Mouse (Mus musculus): ENCODE measurements around the gene Emc4. TPM values are rescaled to one million over a fixed set of nuclear protein-coding genes. Genes with fewer than 3 reads are reported as not detected.

Emc4 gene
- total and polyA plus RNA-seq, 2 experiments from 2014 or later = 92.5 to 216 TPM

DNA sequence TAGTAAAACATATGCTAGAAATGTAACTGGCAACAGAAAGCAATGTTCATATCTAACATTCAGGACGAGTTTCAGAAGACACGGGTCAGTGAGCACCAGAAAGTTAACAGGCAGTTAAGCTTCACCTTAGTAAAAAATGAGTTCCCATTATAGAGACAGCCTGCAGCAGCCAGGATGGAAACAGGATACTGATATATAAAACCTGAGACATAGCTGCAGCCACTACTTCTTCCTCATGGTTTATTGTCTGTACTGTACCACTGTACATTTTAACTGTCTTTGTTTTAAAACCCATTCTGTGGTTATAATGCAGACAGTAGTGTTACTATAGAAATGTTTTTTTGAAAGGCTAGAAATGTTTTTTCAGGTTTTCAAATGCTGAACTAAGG, 7.1 kb downstream of the Emc4 start:
- Histone ChIP-seq H3K36me3 (ENCODE audit: insufficient read depth) (peaks cover 69% of the 10 kb centered on the region), H3K9me3 (ENCODE audit: low read length) (no peaks in the 10 kb centered on the region), H3K27me3 (ENCODE audit: insufficient read depth, low read length) (no peaks in the 10 kb centered on the region), H3K4me1 (ENCODE audit: insufficient read depth) (no peaks in the 10 kb centered on the region), H3K9ac (no peak overlapping the region), H3K27ac (ENCODE audit: low read depth, low read length) (no peak overlapping the region), H3K4me3 (ENCODE audit: low read depth, low read length) (no peak overlapping the region), H3K4me2 (ENCODE audit: low read depth) (no peak overlapping the region)
- ATAC-seq = no peak
- WGBS = 85% methylated on average over 2 of the region's 2 CpGs
- TF ChIP-seq CTCF (IDR thresholded peaks at IDR 0.05; ENCODE audit: low read depth) = no peak
- no peak for DNase-seq

GRCm38 (mm10) chr2:112360012-112360780, 7.6 kb downstream of the Emc4 start:
- ATAC-seq (no peak), DNase-seq (no peak)
- Histone ChIP-seq H3K36me3 (ENCODE audit: insufficient read depth) (peaks cover 70% of the 10 kb centered on the region), H3K9ac (no peak overlapping the region), H3K4me1 (ENCODE audit: insufficient read depth) (no peaks in the 10 kb centered on the region), H3K27ac (ENCODE audit: low read depth, low read length) (no peak overlapping the region), H3K4me3 (ENCODE audit: low read depth, low read length) (no peak overlapping the region), H3K27me3 (ENCODE audit: insufficient read depth, low read length) (no peaks in the 10 kb centered on the region), H3K4me2 (ENCODE audit: low read depth) (no peak overlapping the region), H3K9me3 (ENCODE audit: low read length) (no peaks in the 10 kb centered on the region)
- WGBS = 87% methylated on average over 12 of the region's 12 CpGs
- TF ChIP-seq CTCF (IDR thresholded peaks at IDR 0.05; ENCODE audit: low read depth) = no peak

GRCm38 (mm10) chr2:112359611-112360010, 8.2 kb downstream of the Emc4 start:
- DNase-seq (no peak), ATAC-seq (no peak)
- H3K27me3 ChIP-seq (ENCODE audit: insufficient read depth, low read length) = no peaks in the 10 kb centered on the region
- H3K9me3 ChIP-seq (ENCODE audit: low read length) = no peaks in the 10 kb centered on the region
- no peak overlapping the region for H3K4me3 ChIP-seq (ENCODE audit: low read depth, low read length)
- no peak overlapping the region for H3K27ac ChIP-seq (ENCODE audit: low read depth, low read length)
- H3K4me2 ChIP-seq (ENCODE audit: low read depth) = no peak overlapping the region
- 53% methylated on average over 2 of the region's 2 CpGs for WGBS
- H3K9ac ChIP-seq = no peak overlapping the region
- H3K36me3 ChIP-seq (ENCODE audit: insufficient read depth) = peaks cover 75% of the 10 kb centered on the region
- no peak for TF ChIP-seq CTCF (IDR thresholded peaks at IDR 0.05; ENCODE audit: low read depth)
- no peaks in the 10 kb centered on the region for H3K4me1 ChIP-seq (ENCODE audit: insufficient read depth)

GRCm38 (mm10) chr2:112353685-112354455, 14.0 kb downstream of the Emc4 start:
- DNase-seq = no peak
- H3K4me3 ChIP-seq (ENCODE audit: low read depth, low read length) = no peak overlapping the region
- ATAC-seq = no peak
- TF ChIP-seq CTCF (IDR thresholded peaks at IDR 0.05; ENCODE audit: low read depth) = no peak
- 90% methylated on average over 7 of the region's 7 CpGs for WGBS
- no peaks in the 10 kb centered on the region for H3K4me1 ChIP-seq (ENCODE audit: insufficient read depth)
- no peaks in the 10 kb centered on the region for H3K9me3 ChIP-seq (ENCODE audit: low read length)
- no peak overlapping the region for H3K4me2 ChIP-seq (ENCODE audit: low read depth)
- peaks cover 79% of the 10 kb centered on the region for H3K36me3 ChIP-seq (ENCODE audit: insufficient read depth)
- H3K9ac ChIP-seq = no peak overlapping the region
- H3K27me3 ChIP-seq (ENCODE audit: insufficient read depth, low read length) = no peaks in the 10 kb centered on the region
- no peak overlapping the region for H3K27ac ChIP-seq (ENCODE audit: low read depth, low read length)

DNA sequence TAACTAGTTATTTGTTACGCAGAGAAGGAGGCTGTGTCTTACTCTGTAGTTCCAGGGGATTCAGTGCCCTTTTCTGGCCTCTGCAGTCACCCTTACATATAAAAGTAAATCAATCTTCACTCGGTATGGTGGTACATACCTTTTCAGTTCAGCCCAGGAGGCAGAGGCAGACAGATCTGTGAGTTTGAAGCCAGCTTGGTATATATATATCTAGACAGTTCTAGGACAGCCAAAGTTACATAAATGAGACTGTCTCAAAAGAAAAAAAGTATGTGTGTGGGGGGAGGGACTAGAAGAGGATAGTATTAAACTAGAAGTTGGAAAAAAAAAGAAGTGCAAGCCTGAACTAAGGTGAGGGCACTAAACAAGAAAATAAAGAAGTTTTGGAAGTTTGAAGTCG, 19.6 kb downstream of the Emc4 start:
- Histone ChIP-seq H3K4me1 (ENCODE audit: insufficient read depth) (no peaks in the 10 kb centered on the region), H3K4me3 (ENCODE audit: low read depth, low read length) (no peak overlapping the region), H3K9me3 (ENCODE audit: low read length) (no peaks in the 10 kb centered on the region), H3K4me2 (ENCODE audit: low read depth) (no peak overlapping the region), H3K27me3 (ENCODE audit: insufficient read depth, low read length) (no peaks in the 10 kb centered on the region), H3K36me3 (ENCODE audit: insufficient read depth) (peaks cover 55% of the 10 kb centered on the region), H3K9ac (no peak overlapping the region), H3K27ac (ENCODE audit: low read depth, low read length) (no peak overlapping the region)
- no peak for ATAC-seq
- DNase-seq = no peak
- TF ChIP-seq CTCF (IDR thresholded peaks at IDR 0.05; ENCODE audit: low read depth) = no peak
- 87% methylated on average over 3 of the region's 3 CpGs for WGBS

DNA sequence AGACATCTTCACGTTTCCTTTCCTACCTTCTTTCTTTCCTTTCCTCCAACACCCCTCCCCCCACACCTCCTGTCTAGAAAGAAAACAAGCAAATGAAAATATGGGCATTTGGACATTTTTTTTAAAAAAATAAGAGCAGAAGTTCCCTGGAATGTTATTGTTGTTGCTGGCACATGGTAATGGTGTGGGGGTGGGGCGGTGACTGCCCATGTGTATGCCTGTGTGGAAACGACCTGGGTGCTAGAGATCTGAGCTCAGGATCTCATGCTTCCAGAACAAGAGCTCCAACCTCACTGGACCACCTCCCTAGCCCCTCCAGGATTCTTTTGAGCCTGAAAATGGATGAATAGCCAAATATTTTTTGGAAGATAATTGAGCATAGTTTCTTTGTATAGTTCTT, 26.7 kb downstream of the Emc4 start:
- Histone ChIP-seq H3K27me3 (ENCODE audit: insufficient read depth, low read length) (no peaks in the 10 kb centered on the region), H3K36me3 (ENCODE audit: insufficient read depth) (peaks cover 44% of the 10 kb centered on the region), H3K9ac (no peak overlapping the region), H3K27ac (ENCODE audit: low read depth, low read length) (no peak overlapping the region), H3K4me3 (ENCODE audit: low read depth, low read length) (no peak overlapping the region), H3K4me1 (ENCODE audit: insufficient read depth) (no peaks in the 10 kb centered on the region), H3K9me3 (ENCODE audit: low read length) (no peaks in the 10 kb centered on the region), H3K4me2 (ENCODE audit: low read depth) (no peak overlapping the region)
- DNase-seq = no peak
- 80% methylated on average over 3 of the region's 3 CpGs for WGBS
- no peak for ATAC-seq
- TF ChIP-seq CTCF (IDR thresholded peaks at IDR 0.05; ENCODE audit: low read depth) = no peak

DNA sequence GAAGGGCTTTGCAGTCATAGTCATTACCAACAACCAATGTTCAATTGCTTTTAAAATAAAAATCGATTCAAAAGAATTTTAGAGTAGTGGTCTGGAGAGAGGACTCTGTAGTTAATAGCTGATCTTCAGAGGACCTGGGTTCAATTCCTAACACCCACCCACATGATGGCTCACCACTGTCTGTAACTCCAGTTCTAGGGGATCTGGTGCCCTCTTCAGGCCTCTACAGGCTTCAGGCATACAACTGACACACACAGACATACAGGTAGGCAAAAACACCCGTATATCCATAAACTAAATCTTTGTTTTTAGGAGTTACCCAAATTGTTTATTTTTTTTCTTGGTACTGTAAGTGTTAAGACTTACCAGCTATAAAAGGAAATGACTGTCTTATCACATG, 28.1 kb downstream of the Emc4 start:
- ATAC-seq (no peak), DNase-seq (no peak)
- no peak overlapping the region for H3K4me2 ChIP-seq (ENCODE audit: low read depth)
- no peak overlapping the region for H3K9ac ChIP-seq
- TF ChIP-seq CTCF (IDR thresholded peaks at IDR 0.05; ENCODE audit: low read depth) = peak; percentile 41; the same call in 1 of the 2 replicates
- H3K4me3 ChIP-seq (ENCODE audit: low read depth, low read length) = no peak overlapping the region
- peaks cover 44% of the 10 kb centered on the region for H3K36me3 ChIP-seq (ENCODE audit: insufficient read depth)
- 96% methylated on average over 2 of the region's 2 CpGs for WGBS
- H3K27me3 ChIP-seq (ENCODE audit: insufficient read depth, low read length) = no peaks in the 10 kb centered on the region
- no peaks in the 10 kb centered on the region for H3K9me3 ChIP-seq (ENCODE audit: low read length)
- H3K4me1 ChIP-seq (ENCODE audit: insufficient read depth) = no peaks in the 10 kb centered on the region
- no peak overlapping the region for H3K27ac ChIP-seq (ENCODE audit: low read depth, low read length)

All from forebrain, postnatal 0 days (tissue).